Mouse (Mus musculus): ENCODE results near the gene Utf1. TPM values are rescaled to one million over a fixed set of nuclear protein-coding genes. Genes with fewer than 3 reads are reported as not detected.

Gene Utf1
- polyA plus RNA-seq, 1 experiment from 2014 or later, result not detected

MicroRNA genes within 50 kb of the gene (microRNA counts, 519-probe panel; counts per million panel counts)
- 1,875 counts per million, percentile 17 among the panel's probes with 10 or more counts for microRNA mmu-miR-202-3p
- microRNA mmu-miR-202-5p, result 2,747 counts per million, percentile 47 among the panel's probes with 10 or more counts

Small RNAs within 50 kb of the gene (microRNA-seq; reads per million reads assigned to microRNA genes)
- gene Mir202, result not detected
- gene Mir7062, result not detected
- not detected for gene mmu-mir-7686

Other genes with a start within 250 kb of the Utf1 start
- 0.78 and 1.00 TPM in 2 replicates for gene Adgra1, start 109.6 kb upstream of the Utf1 start, polyA plus RNA-seq (2014; fragmentation: Nextera tagmentation; extraction: Ambion mirVana)
- gene Kndc1, start 49.1 kb upstream of the Utf1 start, polyA plus RNA-seq (2014; fragmentation: Nextera tagmentation; extraction: Ambion mirVana), result 0.27 and 0.46 TPM in 2 replicates
- gene 6430531B16Rik, start 35.0 kb downstream of the Utf1 start, polyA plus RNA-seq (2014; fragmentation: Nextera tagmentation; extraction: Ambion mirVana), result 0.28 and 0.49 TPM in 2 replicates
- gene Adam8, start 48.8 kb downstream of the Utf1 start, polyA plus RNA-seq (2014; fragmentation: Nextera tagmentation; extraction: Ambion mirVana), result 2.4 and 2.8 TPM in 2 replicates
- gene Zfp511, start 92.6 kb downstream of the Utf1 start, polyA plus RNA-seq (2014; fragmentation: Nextera tagmentation; extraction: Ambion mirVana), result 40.6 and 43.5 TPM in 2 replicates
- 59.3 and 60.3 TPM in 2 replicates for gene Tubgcp2, start 92.9 kb downstream of the Utf1 start, polyA plus RNA-seq (2014; fragmentation: Nextera tagmentation; extraction: Ambion mirVana)
- gene Msx3, start 105.3 kb downstream of the Utf1 start, polyA plus RNA-seq (2014; fragmentation: Nextera tagmentation; extraction: Ambion mirVana), result not detected in 2 replicates
- gene Caly, start 138.8 kb downstream of the Utf1 start, polyA plus RNA-seq (2014; fragmentation: Nextera tagmentation; extraction: Ambion mirVana), result 3.8 and 3.9 TPM in 2 replicates
- 12.5 and 24.2 TPM in 2 replicates for gene Prap1, start 149.6 kb downstream of the Utf1 start, polyA plus RNA-seq (2014; fragmentation: Nextera tagmentation; extraction: Ambion mirVana)
- gene Fuom, start 158.7 kb downstream of the Utf1 start, polyA plus RNA-seq (2014; fragmentation: Nextera tagmentation; extraction: Ambion mirVana), result 28.6 and 29.6 TPM in 2 replicates
- 29.8 and 33.4 TPM in 2 replicates for gene Paox, start 172.0 kb downstream of the Utf1 start, polyA plus RNA-seq (2014; fragmentation: Nextera tagmentation; extraction: Ambion mirVana)
- gene Echs1, start 172.7 kb downstream of the Utf1 start, polyA plus RNA-seq (2014; fragmentation: Nextera tagmentation; extraction: Ambion mirVana), result 158 and 171 TPM in 2 replicates
- 27.0 and 28.3 TPM in 2 replicates for gene Mtg1, start 193.8 kb downstream of the Utf1 start, polyA plus RNA-seq (2014; fragmentation: Nextera tagmentation; extraction: Ambion mirVana)
- gene Sprn, start 211.1 kb downstream of the Utf1 start, polyA plus RNA-seq (2014; fragmentation: Nextera tagmentation; extraction: Ambion mirVana), result 0.54 and 0.78 TPM in 2 replicates
- gene Olfr522, start 221.0 kb downstream of the Utf1 start, polyA plus RNA-seq (2014; fragmentation: Nextera tagmentation; extraction: Ambion mirVana), result not detected in 2 replicates
- not detected in 2 replicates for gene Olfr523, start 229.4 kb downstream of the Utf1 start, polyA plus RNA-seq (2014; fragmentation: Nextera tagmentation; extraction: Ambion mirVana)